Mouse (Mus musculus): Measurements from ENCODE around the gene Bglap.

Gene Bglap

DNA sequence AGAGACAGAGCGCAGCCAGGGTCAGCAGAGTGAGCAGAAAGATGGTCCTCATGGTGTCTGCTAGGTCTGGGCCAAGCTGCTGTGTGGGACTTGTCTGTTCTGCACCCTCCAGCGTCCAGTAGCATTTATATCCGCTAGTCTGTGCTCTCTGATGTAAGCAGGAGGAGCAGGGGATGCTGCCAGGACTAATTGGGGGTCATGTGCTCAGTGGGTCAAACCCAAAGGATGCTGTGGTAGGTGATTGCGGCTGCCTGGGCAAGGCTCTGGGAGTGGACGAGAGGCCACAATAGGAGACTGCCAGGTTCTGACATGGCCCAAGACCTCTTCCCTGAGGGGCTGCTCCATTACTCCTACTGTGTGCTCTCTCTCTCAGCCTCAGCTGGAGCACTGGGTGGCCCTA lies at the start of gene Bglap:
Bglap (minus strand) TSS at position 101 of the 400 bp plus-strand sequence.
- WGBS, result 82% methylated on average over 5 of the region's 5 CpGs

GRCm38 (mm10) chr3:88428639-88429038 lies 44.4 kb upstream of the Bglap start:
- WGBS, result 72% methylated on average over 8 of the region's 8 CpGs

- WGBS, result 73% methylated on average over 4 of the region's 4 CpGs
Measured at GRCm38 (mm10) chr3:88427342-88427905, 43.2 kb upstream of the Bglap start.

GRCm38 (mm10) chr3:88425708-88426420 lies 41.6 kb upstream of the Bglap start:
- WGBS, result 79% methylated on average over 10 of the region's 10 CpGs

DNA sequence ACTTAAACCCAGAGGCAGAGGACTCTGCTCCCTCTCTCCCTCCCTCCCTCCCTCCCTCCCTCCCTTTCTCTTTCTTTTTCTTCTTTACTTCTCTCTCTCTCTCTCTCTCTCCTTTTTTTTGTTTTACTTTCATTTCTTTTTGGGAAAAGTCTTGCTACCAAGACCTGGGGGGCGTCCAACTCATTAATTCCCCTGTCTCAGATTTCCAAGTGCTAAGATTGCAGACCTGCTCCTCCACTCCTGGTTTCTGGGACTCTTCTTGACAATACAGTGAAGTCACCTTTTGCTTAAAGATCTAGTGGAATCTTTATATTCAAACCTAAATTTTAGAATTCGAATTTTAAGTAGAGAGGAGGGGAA lies 41.0 kb upstream of the Bglap start:
- 22% methylated on average over 2 of the region's 2 CpGs for WGBS

DNA sequence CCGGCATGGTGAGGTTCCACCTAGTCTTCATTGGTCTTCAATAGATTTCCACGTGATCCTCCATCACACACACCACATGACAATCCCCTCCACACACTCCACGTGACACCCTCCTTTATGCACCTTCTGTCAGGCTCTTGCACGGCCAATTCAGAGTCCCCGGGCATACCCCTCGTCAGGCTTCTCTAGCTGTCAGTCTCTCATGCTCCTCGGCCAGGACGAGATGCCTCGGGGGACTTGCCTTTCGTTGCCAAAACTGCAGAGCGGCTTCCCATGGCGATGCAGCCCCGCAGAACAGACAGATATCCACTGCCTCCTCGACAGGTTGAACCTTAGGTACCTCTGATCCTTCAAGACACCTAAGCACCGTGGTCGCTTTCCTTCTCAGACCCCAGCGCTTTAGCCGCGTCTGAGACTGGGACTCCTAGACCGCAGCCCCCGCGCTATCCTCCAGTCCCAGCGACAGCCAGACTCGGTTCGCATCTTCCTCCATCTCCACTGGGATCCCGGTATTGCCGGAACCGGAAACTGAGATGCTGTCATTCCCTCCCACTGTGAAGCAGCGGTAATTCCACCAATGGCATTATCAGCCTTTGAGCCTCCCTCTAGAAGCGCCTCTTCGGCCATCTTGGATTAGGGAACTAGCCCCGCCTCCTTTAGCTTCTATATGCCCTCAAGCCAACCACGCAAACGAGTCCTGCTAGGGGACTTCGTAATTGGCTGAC lies 40.5 kb upstream of the Bglap start, which contains the start of gene Slc25a44:
Slc25a44 (minus strand) TSS at position 535 of the 725 bp plus-strand sequence.
- under 1% methylated on average over 35 of the region's 35 CpGs for WGBS

DNA sequence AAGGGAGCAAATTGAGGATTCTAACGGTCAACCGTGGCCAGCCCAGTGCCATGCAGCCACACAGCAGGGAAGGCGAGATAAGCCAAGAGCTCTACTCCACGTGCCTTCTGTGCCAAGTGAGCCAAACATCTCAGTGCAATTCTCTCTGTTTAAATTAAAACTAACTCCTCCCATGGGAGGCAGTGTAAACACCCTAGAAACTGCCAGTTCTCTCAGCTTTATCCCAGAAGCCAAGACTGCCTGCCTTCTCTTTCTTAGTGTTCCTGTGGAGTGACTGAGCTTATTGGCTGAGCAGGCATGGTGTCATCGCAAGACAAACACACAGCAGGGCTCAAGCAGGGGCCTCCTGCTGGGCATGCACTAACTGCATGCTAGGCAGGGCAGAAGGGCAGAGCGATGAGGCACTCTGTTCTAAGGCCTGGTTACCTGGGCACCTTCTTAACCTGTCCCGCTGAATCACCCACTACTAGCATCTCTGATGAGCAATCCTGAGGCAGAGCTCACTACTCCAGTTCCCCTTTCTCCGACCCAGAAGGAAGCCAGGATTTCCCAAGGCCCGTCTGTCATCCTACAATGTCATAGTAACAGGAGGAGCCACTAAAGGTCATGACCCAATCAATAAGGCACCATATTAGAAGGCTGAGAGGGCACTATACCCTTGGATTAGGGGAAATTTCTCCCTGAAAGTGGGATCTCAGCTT lies 37.9 kb upstream of the Bglap start:
- WGBS, result 21% methylated on average over 9 of the region's 9 CpGs

DNA sequence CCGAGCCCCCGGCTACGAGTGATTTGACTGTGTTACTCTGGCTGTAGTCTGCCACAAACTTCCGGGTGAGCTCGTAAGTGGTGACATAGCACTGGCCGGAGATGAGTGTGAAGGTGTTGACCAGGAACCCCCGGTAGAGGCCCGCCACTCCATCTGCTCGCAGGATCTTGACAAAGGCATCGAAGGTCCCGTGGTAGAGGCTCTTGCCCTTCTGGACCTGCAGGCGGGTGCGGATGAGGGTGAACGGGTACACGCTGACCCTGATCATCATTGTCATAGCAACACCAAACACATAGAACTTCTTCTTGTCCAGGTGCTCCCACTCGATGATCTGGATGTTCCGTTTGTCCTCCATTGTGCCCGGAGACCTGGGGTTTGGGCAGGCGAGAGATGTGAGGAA lies 36.5 kb upstream of the Bglap start:
- WGBS, result 97% methylated on average over 19 of the region's 19 CpGs

DNA sequence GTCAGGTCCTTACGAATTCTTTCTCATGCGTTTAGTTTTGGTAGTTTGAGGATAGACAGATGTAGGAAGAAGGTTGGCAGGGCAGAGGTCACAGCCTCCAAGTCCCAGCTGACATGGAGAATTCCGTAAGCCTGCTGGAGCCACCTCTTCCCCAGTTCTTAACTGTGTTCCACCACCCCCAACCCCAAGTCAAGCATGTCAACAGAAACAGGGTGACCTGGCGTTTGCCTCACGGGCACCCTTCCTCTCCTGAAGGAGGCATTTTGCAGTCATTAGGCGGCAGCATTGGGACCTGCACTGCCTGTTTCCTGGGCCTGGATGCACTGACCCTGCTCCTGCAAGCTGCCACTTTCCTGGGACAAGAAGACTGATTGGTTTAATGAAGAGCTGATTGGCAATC lies 33.8 kb upstream of the Bglap start:
- WGBS, result 85% methylated on average over 6 of the region's 6 CpGs

DNA sequence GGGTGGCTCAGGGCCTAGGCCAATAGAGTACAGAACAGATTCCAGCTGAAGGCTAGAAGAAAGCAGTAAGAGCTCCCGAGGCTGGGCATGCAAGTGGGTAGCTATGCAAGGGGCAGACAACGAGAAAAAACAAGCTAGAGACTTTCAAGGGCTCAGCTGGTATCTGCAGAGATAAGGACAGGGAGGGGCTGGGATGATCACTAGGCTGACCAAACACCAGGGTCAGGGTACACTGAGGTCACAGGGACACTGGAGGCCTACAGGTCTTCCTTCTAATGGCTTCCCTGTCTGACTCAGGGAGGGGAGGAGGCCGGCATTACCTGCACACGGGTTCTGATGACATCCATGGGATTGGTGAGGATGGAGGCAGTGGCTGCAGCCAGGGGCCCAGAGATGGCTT lies 31.4 kb upstream of the Bglap start:
- WGBS, result 88% methylated on average over 4 of the region's 4 CpGs

- 86% methylated on average over 11 of the region's 11 CpGs for WGBS
Measured at GRCm38 (mm10) chr3:88412636-88413035, 28.4 kb upstream of the Bglap start.

- 93% methylated on average over 4 of the region's 4 CpGs for WGBS
Measured at GRCm38 (mm10) chr3:88411681-88412080, 27.4 kb upstream of the Bglap start.

DNA sequence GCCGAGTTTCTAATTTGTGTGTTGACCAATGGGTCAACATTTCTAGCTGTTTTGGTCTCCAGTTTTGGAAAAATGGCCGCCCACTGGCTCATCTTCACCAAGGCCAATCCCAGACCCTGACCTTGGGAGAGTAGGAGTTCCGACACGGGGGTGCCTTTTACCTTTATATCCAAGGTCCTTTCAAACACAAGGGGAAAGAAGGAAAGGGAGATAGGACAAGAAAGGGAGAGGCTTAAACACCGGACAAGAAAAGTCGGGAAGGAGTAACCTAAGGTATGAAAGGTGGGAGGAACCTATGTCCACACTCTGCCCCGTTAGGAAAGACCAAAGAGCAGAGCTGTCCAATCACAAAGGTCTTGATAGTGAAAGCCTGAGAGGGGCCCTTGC lies 26.4 kb upstream of the Bglap start:
- 25% methylated on average over 7 of the region's 7 CpGs for WGBS

DNA sequence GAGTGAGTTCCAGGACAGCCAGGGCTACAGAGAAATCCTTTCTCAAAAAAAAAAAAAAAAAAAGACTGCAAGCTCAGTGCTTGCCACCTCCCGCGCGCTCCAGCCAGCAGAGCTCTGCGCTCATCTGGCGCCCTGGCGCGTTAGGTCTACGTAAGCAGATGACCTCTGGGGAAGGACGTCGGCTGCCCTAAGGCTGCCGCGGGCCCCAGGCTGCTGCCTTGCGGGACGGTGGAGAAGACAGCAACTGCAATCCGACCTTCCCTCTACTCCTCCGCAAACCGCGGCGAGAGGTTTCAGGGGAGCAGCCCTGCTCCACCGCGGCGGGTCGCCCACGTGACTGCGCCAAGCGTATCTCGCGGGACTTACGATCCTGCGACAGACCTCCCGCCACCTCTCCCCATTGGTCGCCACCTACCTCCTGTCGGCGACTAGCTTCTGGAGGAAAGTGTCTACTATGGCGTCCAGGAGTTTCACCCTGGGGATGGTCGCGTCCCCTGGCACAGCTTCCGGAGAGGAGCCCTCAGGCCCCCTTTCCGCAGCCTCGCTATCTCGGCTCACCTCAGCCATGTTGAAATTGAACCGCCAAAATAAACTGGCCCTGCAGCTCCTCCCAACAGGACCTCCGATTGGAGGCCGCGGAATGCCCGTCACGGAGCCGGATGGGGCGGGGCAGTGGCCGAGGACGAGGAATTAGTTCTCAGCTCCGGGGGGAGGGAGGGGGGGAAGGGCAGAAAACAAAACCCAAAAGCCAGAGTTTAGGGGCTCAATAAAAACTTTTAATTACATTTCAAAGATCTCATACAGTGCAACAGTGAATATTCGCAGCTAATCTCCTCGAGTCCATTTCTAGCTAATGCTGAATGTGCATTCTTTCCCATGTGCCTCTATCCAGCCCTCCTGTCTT lies 25.7 kb upstream of the Bglap start, which contains the start of gene Pmf1:
Pmf1 (minus strand) TSS at position 591 of the 904 bp plus-strand sequence.
- under 1% methylated on average over 54 of the region's 54 CpGs for WGBS

GRCm38 (mm10) chr3:88408953-88409352 lies 24.7 kb upstream of the Bglap start:
- WGBS, result 73% methylated on average over 5 of the region's 5 CpGs

DNA sequence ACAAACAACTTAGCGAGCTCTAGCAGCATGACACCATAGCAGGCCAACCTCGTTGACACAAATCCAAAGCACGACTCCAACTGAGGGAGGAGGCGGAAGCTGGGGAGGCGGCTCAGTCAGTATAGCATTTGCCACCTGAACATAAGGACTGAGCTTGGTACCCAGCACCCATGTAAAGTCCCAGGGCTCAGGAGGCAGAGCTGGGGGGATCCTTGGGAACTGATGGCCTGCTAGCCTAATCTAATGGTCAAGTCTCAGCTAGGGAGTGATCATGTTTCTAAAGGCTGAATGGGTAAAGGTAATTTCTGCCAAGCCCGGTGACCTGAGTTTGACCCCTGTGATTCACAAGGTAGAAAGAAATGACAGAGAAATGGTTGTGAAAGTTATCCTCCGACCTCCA lies 23.3 kb upstream of the Bglap start:
- WGBS, result 39% methylated on average over 7 of the region's 7 CpGs

GRCm38 (mm10) chr3:88407090-88407489 lies 22.8 kb upstream of the Bglap start:
- WGBS, result 0% methylated on average over 2 of the region's 2 CpGs

GRCm38 (mm10) chr3:88403522-88404230 lies 19.4 kb upstream of the Bglap start:
- 93% methylated on average over 10 of the region's 10 CpGs for whole genome bisulfite sequencing

DNA sequence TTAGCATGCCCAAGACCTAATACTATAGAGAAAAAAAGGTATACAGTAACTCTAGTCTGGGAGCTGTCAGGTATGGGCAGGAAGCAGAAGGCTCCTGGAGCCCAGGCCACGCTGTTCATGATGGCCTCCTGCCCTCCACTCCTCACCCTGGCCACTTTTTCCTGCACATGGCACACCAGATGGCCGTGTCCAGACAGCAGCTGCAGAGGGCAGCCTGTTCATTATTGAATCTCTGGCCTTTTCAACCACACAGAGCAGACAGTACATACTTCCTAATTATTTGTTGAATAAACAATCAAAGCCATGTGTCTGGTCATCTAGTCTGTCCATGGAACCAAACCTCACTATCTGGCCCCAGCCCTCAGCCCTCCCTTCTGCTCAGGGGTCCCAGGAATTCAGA lies 14.4 kb upstream of the Bglap start:
- WGBS, result 80% methylated on average over 2 of the region's 2 CpGs

DNA sequence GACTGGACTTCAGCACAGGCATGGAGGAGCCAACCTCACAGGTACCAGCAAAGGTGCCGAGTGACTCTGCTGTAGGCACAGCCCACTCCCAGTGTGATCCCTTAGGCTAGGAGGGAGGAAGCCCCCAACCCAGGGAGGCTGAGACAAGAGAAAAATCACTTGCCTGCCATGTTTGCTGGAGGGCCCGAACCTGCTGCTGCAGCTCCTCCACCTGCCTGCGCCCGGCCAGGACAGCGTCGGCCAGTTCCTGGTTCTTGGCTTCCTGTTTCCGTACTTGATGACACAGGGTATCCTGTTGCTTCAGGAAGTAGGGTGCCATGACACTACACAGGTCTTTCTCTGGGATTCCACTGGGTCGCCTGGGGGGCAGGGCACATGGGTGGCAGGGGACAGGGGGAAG lies 11.5 kb upstream of the Bglap start:
- 86% methylated on average over 8 of the region's 8 CpGs for WGBS

DNA sequence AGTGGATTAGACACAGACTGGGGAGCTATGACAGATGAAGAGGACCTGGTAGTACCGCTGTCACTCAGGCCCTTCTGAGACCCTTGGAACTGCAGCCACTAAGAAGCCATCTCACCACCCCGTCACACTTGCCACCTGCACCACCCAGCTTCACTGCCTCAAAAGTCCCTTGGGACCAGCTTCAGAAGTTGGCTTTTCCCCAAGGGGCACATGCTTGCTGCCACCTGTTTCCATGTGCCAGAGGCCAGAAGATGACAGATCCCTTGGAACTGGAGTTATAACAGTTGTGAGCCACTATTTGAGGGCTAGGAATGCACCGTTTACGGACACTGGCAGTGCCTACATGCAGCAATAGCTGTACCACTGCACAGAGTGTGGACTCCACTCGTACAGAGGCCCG lies 11.0 kb upstream of the Bglap start:
- WGBS, result 93% methylated on average over 6 of the region's 6 CpGs

Data from cerebral cortex, adult 2 months (tissue).